7 mouse cellular contexts compared by ENCODE assay signal in the genomic region with DNA sequence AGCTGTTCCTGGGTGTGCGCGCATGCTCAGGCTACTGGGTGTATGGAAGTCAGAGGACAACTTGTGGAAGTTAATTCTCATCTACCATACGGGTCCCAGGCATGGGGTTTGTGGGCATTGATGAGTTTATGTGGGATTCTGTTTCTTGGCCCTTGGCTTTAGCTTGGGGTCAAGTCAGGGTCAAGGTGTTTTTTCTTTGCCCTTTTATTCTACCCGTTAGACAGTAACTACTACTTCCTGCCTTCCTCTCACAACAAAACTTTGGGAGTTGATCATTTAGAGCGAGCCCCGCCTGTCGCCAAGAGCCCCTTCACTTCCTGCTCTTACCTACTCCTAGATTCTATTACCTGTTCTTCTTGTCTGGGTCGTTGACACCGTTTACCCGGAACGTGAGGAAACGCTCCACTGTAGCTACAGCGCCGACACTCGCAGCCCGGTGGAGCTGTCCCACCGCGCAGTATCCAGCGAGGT. TPM values are rescaled to one million over a fixed set of nuclear protein-coding genes. Genes with fewer than 3 reads are reported as not detected.
DNase-seq lines count a peak whose midpoint lies in the region; ATAC-seq and TF ChIP-seq lines count a peak whose summit lies in the region.

No protein-coding gene starts in this region.

- no peaks in the 10 kb centered on the region for H3K36me3 ChIP-seq in lung, embryonic 15.5 days
- no peaks in the 10 kb centered on the region for H3K36me3 ChIP-seq in limb, embryonic 11.5 days (ENCODE audit: control insufficient read depth, insufficient read depth, low read length)
- H3K36me3 ChIP-seq in small intestine, adult 2 months (ENCODE audit: control insufficient read depth, insufficient read depth, low read length) = no peaks in the 10 kb centered on the region

- TF ChIP-seq POLR2A in embryonic fibroblast, embryonic 13.5 days (IDR thresholded peaks at IDR 0.05; ENCODE audit: low read depth, low read length) = no peak
- no peak for TF ChIP-seq POLR2A in small intestine, adult 2 months (IDR thresholded peaks at IDR 0.05; ENCODE audit: low read depth, low read length)

- peak overlapping the region; percentile 56 for H3K27ac ChIP-seq in lung, embryonic 15.5 days
- no peak overlapping the region for H3K27ac ChIP-seq in embryonic fibroblast, embryonic 13.5 days (ENCODE audit: insufficient read depth, low read length)
- no peak overlapping the region for H3K27ac ChIP-seq in limb, embryonic 11.5 days (replicated peaks; ENCODE audit: low read depth, low read length)
- H3K27ac ChIP-seq in small intestine, adult 2 months (ENCODE audit: insufficient read depth, low read depth, low read length) = peak overlapping the region; percentile 85

- no peak for ATAC-seq in lung, embryonic 15.5 days (ENCODE audit: borderline replicate concordance, extremely low read depth, low FRiP score, low TSS enrichment)
- ATAC-seq in limb, embryonic 11.5 days (ENCODE audit: insufficient number of reproducible peaks, low FRiP score, low TSS enrichment, low read depth) = no peak

- peaks cover 8% of the 10 kb centered on the region for H3K4me1 ChIP-seq in lung, embryonic 15.5 days
- H3K4me1 ChIP-seq in embryonic fibroblast, embryonic 13.5 days (ENCODE audit: control insufficient read depth, insufficient read depth, low read length) = no peaks in the 10 kb centered on the region
- H3K4me1 ChIP-seq in limb, embryonic 11.5 days (ENCODE audit: control insufficient read depth, insufficient read depth, low read length) = peaks cover 4% of the 10 kb centered on the region; the same call in 1 of the 2 replicates
- H3K4me1 ChIP-seq in small intestine, adult 2 months (ENCODE audit: control insufficient read depth, insufficient read depth, insufficient read length, low read length) = peaks cover 7% of the 10 kb centered on the region

- no peak for TF ChIP-seq CTCF in embryonic fibroblast, embryonic 13.5 days (IDR thresholded peaks at IDR 0.05; ENCODE audit: borderline replicate concordance, insufficient read depth, low read length)
- no peak for TF ChIP-seq CTCF in small intestine, adult 2 months (IDR thresholded peaks at IDR 0.05; ENCODE audit: extremely low read depth, insufficient read length, insufficient replicate concordance, low read depth, low read length)

- no peak for DNase-seq in lung, postnatal 25 days (ENCODE audit: low spot score)
- no peak for DNase-seq in limb, embryonic 11.5 days (ENCODE audit: low spot score)
- no peak for DNase-seq in layer of hippocampus, postnatal 36 days
- no peak for DNase-seq in c-Kit-positive CD71-positive TER-119-positive erythroid progenitor cells, embryonic 14.5 days (ENCODE audit: low spot score)

- 12% methylated on average over 19 of the region's 19 CpGs for WGBS in lung, embryonic 15.5 days
- 15% methylated on average over 19 of the region's 19 CpGs for WGBS in limb, embryonic 11.5 days
- 10% methylated on average over 19 of the region's 19 CpGs for WGBS in small intestine, adult 2 months

- peak overlapping the region; percentile 75 for H3K4me2 ChIP-seq in lung, embryonic 15.5 days
- peak overlapping the region; percentile 70 for H3K4me2 ChIP-seq in limb, embryonic 11.5 days (ENCODE audit: low read depth, severe bottlenecking)

- H3K4me3 ChIP-seq in lung, embryonic 15.5 days = peak overlapping the region; percentile 33
- peak overlapping the region; percentile 22; the same call in 1 of the 2 replicates for H3K4me3 ChIP-seq in embryonic fibroblast, embryonic 13.5 days (ENCODE audit: insufficient read depth, low read length)
- peak overlapping the region; percentile 23 for H3K4me3 ChIP-seq in limb, embryonic 11.5 days (ENCODE audit: low read depth, low read length)
- peak overlapping the region; percentile 57 for H3K4me3 ChIP-seq in small intestine, adult 2 months (ENCODE audit: low read depth, low read length)

- H3K9me3 ChIP-seq in lung, embryonic 15.5 days = no peaks in the 10 kb centered on the region
- H3K9me3 ChIP-seq in limb, embryonic 11.5 days (ENCODE audit: control insufficient read depth, low read length) = no peaks in the 10 kb centered on the region

- peaks cover 9% of the 10 kb centered on the region for H3K27me3 ChIP-seq in lung, embryonic 15.5 days
- no peaks in the 10 kb centered on the region for H3K27me3 ChIP-seq in limb, embryonic 11.5 days (ENCODE audit: control insufficient read depth, insufficient read depth, low read length)
- no peaks in the 10 kb centered on the region for H3K27me3 ChIP-seq in small intestine, adult 2 months (ENCODE audit: control insufficient read depth, insufficient read depth, low read length)

- H3K9ac ChIP-seq in lung, embryonic 15.5 days = no peak overlapping the region
- H3K9ac ChIP-seq in limb, embryonic 11.5 days (ENCODE audit: low read length) = no peak overlapping the region; the same call in 1 of the 2 replicates

RNA-seq across cellular contexts. Expression of gene Gm26661, which starts 0.3 kb away (rescaled TPM):
- not detected in 2 replicates for polyA plus RNA-seq in lung, embryonic 15.5 days (2015; fragmentation: Nextera tagmentation; extraction: Ambion mirVana)
- polyA plus RNA-seq in embryonic fibroblast, embryonic 13.5 days (2011; ENCODE audit: insufficient read length, low read depth, missing spikeins) = not detected in 2 replicates
- not detected in 2 replicates for polyA plus RNA-seq in limb, embryonic 11.5 days (2014; fragmentation: Nextera tagmentation; extraction: Ambion mirVana)
- 0.61 TPM in 1 of 2 replicates, not detected in the other for polyA plus RNA-seq in small intestine, adult 2 months (2012; rRNA removed)
- total RNA-seq in layer of hippocampus, postnatal 36 days (2021) = not detected

RNA-seq across cellular contexts. Expression of gene Flnb, which starts 26.7 kb away (rescaled TPM):
- polyA plus RNA-seq in lung, embryonic 15.5 days (2015; fragmentation: Nextera tagmentation; extraction: Ambion mirVana) = 13.8 and 14.8 TPM in 2 replicates
- polyA plus RNA-seq in embryonic fibroblast, embryonic 13.5 days (2011; ENCODE audit: insufficient read length, low read depth, missing spikeins) = 190 and 401 TPM in 2 replicates
- polyA plus RNA-seq in limb, embryonic 11.5 days (2014; fragmentation: Nextera tagmentation; extraction: Ambion mirVana) = 35.0 and 37.9 TPM in 2 replicates
- 28.6 and 54.8 TPM in 2 replicates for polyA plus RNA-seq in small intestine, adult 2 months (2012; rRNA removed)
- 10 to 100 TPM; 37.0 to 73.4 TPM for total RNA-seq in layer of hippocampus, postnatal 36 days (2021)

Comparison
In these comparisons a context has a peak if more than half of its experiments do, and no peak if none do; other contexts are left out.
1. H3K27ac ChIP-seq: peak in lung, embryonic 15.5 days (single experiment) and small intestine, adult 2 months (single experiment); none in embryonic fibroblast, embryonic 13.5 days (single experiment) and limb, embryonic 11.5 days (single experiment).
2. Peak in every context shown above with its lines, with median percentiles within 50 percentile points of each other: H3K4me3 ChIP-seq.